Mouse (Mus musculus): ENCODE results near the gene Aes. TPM values are rescaled to one million over a fixed set of nuclear protein-coding genes. Genes with fewer than 3 reads are reported as not detected.

Gene Aes
- total RNA-seq, 2 experiments from 2014 or later = 637 to 727 TPM

DNA sequence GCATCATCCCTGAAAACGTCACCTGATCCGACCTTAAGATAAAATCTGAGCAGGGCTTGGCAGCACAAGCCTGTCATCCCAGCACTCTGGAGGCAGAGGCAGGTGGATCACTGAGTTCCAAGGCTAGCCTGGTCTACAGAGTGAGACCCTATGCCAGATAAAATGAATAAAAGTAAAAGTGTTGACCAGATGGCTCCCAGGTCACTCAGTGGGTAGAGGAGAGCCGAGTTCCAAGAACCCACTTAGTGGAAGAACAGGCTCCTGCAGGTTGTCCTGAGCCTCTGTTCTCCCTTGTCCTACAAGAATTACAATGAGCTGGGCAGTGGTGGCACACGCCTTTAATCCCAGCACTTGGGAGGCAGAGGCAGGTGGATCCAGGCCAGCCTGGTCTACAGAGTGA is 33.9 kb downstream of the Aes start:
- H3K27ac ChIP-seq = no peak overlapping the region
- no peak for TF ChIP-seq CTCF (IDR thresholded peaks at IDR 0.05)
- no peak overlapping the region for H3K4me3 ChIP-seq
- intact Hi-C loops (cut with DNase I) = no loop called here
- DNase-seq (ENCODE audit: extremely low spot score in 1 of 2, low spot score in 2 of 2) = no peak

DNA sequence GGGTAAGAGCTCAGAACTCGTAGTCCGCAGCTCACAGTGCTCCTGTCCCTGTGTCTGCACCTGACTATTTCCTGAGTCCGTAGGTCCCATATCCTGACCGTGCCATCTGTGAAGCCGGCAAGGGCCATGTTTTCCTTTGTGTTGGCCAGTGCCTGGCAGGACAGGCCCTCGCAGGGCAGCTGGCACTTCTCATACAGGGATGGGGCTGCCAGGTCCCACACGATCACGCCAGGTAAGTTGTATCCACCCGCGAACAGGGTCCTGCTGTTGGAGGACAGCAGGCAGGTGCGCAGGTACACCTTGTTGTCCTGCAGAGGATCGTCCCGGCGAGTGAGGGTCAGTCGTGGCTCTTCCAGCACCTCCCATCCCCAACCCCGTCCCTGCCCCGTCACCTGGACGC is 34.6 kb downstream of the Aes start:
- no peak for DNase-seq (ENCODE audit: extremely low spot score in 1 of 2, low spot score in 2 of 2)
- no peak overlapping the region for H3K27ac ChIP-seq
- no peak for TF ChIP-seq CTCF (IDR thresholded peaks at IDR 0.05)
- intact Hi-C loops (cut with DNase I) = no loop called here
- H3K4me3 ChIP-seq = no peak overlapping the region

DNA sequence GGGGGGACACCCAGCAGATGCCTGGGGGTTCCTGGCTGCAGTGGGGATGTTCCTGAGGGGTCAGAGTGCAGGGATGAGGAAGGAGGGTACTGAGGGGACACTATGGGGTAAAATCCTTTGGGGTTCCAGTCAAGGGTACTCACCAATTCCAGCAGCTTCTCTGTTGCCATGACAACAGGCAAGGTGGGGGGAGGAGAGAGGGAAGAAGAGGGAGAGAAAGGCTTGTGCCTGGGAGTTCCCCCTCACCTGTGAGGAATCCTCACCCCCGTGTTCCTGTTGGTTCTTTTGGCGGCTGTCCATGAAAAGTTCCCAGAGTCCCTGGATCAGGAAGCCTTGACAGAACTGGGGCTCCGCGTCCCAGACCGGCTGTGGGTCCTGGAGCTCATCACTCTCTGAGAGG is 36.3 kb downstream of the Aes start:
- Histone ChIP-seq H3K27ac (no peak overlapping the region; the same call in 1 of the 2 replicates), H3K4me3 (no peak overlapping the region)
- TF ChIP-seq CTCF (IDR thresholded peaks at IDR 0.05) = no peak
- intact Hi-C loops (cut with DNase I) = no loop called here
- no peak for DNase-seq (ENCODE audit: extremely low spot score in 1 of 2, low spot score in 2 of 2)

DNA sequence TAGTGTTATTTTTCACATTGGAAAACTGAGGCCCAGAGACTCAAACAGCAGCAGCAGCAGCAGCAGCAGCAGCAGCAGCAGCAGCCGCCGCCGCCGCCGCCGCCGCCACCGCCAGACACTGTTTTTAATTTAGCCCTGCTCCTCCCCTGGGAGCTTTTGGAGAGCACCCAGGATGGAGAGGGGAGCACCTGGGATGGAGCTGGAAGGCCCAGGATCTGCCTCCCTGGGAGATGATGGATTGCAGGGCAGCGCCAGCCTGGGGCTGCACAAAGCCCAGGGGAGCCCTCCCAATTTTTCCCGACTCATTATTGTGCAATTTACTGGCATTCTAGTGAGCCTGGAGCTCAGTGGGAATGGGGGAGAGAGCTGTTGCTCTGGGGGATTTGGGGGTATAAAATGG is 37.3 kb downstream of the Aes start:
- H3K4me3 ChIP-seq = peak overlapping the region; percentile 14
- no peak for TF ChIP-seq CTCF (IDR thresholded peaks at IDR 0.05)
- DNase-seq (ENCODE audit: extremely low spot score in 1 of 2, low spot score in 2 of 2) = no peak
- peak overlapping the region; percentile 74 for H3K27ac ChIP-seq
- intact Hi-C loops (cut with DNase I) = loop anchor here (2.0 kb wide), 1 partner anchor 22 kb away; the partner anchor contains the start of gene Tle2

DNA sequence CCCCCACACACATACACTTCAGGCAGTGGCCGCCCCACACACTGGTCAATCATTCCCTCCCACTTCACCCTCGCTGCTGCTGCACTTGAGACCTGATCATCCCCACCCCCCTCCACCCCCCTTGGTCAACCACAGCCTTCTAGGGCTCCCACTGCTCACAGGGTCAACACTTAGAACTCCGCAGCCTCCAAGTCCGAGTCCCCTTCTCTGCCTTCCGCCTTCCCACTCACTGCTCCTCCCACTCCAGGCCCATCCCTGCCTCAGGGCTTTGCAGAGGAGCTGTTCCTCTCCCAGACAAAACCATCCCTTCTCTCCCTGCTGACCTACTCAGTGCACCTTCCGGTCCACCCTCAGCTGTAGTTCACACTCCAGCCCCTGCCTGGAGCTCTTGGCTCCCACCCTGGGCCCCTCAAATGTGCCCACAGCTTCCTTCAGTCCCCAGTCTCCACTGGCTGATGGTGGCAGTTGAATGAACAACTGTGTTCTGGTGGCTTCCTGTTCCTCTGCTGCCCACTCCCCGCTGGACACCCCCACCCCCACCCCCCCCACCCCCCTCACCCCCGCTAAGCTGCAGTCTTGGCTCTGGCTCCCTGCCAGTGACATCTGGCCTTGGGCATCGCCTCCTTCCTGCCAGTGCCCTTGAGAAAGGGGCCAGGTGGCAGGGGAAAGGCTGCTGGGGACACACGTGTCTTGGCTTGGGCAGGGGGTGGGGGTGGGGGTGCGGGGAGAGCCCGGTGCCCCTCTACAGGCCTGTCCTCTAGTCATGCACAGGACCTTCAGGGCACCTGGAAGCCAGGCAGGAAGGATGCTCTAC is 38.1 kb downstream of the Aes start:
- Histone ChIP-seq H3K27ac (peak overlapping the region; percentile 74; the same call in 1 of the 2 replicates), H3K4me3 (peak overlapping the region; percentile 14)
- intact Hi-C loops (cut with DNase I) = loop anchor here (2.0 kb wide), 1 partner anchor 23 kb away; the partner anchor contains the start of gene Tle2
- peak in 1 of 2 experiments; percentile 50 for DNase-seq (ENCODE audit: extremely low spot score in 1 of 2, low spot score in 2 of 2)
- no peak for TF ChIP-seq CTCF (IDR thresholded peaks at IDR 0.05)

DNA sequence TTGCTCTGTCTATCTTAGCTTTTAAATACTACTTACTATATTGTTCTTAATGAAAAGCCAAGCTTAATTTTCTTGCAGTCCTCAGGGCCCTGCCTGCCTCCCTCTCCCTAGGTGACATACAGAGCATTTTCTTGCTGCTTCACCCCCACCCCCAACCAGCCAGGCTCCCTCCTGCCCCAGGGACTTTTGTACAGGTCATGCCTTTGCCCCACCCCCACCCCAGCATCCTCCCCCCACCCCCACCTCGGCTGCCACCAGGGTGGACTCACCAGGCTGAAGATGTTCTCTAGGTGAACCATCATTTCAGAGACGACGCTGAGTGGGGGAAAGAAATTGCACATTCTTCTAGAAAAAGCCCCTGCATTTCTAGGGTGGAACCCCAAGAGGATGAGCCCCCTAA is 39.1 kb downstream of the Aes start:
- intact Hi-C loops (cut with DNase I) = no loop called here
- DNase-seq (ENCODE audit: extremely low spot score in 1 of 2, low spot score in 2 of 2) = no peak
- H3K27ac ChIP-seq = no peak overlapping the region
- no peak overlapping the region for H3K4me3 ChIP-seq
- TF ChIP-seq CTCF (IDR thresholded peaks at IDR 0.05) = no peak

DNA sequence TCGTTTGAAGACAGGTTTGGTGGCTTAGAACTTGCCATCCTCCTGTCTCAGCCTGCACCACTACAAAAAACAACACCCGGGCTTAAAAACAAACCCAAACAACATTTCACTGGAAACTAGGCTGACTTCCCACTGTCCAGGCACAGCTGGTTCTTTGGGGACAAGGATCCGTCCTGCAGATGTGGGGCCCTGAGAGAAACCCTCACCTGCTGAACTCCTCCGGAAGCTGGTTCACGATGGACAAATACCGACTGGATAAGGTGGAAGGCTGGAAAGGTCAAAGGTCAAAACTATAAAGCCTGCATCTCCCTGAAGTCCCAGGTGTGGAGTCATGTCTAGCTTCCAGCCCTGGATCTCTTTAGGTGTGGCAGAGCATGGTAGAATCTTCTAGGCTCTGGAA is 39.6 kb downstream of the Aes start:
- TF ChIP-seq CTCF (IDR thresholded peaks at IDR 0.05) = no peak
- intact Hi-C loops (cut with DNase I) = no loop called here
- no peak overlapping the region for H3K4me3 ChIP-seq
- H3K27ac ChIP-seq = no peak overlapping the region
- no peak for DNase-seq (ENCODE audit: extremely low spot score in 1 of 2, low spot score in 2 of 2)

DNA sequence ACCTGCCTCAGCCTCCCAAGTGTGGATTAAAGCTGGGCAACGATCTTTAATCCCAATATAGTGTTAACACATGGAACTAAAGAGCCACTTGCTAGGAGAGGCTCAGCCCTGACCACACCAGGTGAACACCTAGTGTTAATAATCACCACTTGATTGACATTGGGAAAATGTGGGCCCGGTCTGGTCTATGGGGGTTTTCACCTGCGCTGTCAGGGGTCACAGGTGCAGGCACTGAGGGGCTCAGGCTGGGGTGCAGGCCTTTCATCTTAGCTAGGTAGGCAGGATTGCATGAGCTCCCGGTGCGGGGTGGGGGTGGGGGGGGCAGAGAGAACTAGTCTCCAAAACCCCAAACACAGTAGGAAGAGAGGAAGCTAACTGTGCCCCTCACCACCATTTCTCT is 40.3 kb downstream of the Aes start:
- intact Hi-C loops (cut with DNase I) = loop anchor here (1.0 kb wide), 1 partner anchor 28 kb away; no protein-coding TSS in a partner anchor
- no peak for TF ChIP-seq CTCF (IDR thresholded peaks at IDR 0.05)

DNA sequence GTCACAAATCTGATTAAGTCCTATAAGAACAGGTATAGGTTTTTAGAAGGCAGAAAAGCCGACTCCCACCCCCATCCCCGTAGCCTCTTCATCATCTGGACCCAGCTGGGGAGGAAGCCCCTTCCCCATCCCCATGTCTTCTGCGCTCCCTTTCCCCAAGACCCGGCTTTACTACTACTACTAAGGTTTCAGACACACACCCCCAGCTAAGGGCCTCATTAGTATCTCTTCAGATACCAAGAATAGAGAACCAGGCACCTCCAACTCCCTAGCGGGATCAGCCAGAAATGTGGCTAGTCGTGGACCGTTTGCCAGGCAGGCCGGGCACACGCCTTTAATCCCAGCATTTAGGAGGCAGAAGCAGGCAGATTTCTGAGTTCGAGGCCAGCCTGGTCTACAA is 40.8 kb downstream of the Aes start:
- no peak for TF ChIP-seq CTCF (IDR thresholded peaks at IDR 0.05)
- Histone ChIP-seq H3K27ac (no peak overlapping the region), H3K4me3 (no peak overlapping the region)
- DNase-seq (ENCODE audit: extremely low spot score in 1 of 2, low spot score in 2 of 2) = no peak
- intact Hi-C loops (cut with DNase I) = loop anchor here (1.0 kb wide), 1 partner anchor 29 kb away; no protein-coding TSS in a partner anchor

More for the DNA sequence above, 40.3 kb downstream of the Aes start:
- DNase-seq (ENCODE audit: extremely low spot score in 1 of 2, low spot score in 2 of 2) = no peak
- H3K27ac ChIP-seq = no peak overlapping the region
- H3K4me3 ChIP-seq = no peak overlapping the region

DNA sequence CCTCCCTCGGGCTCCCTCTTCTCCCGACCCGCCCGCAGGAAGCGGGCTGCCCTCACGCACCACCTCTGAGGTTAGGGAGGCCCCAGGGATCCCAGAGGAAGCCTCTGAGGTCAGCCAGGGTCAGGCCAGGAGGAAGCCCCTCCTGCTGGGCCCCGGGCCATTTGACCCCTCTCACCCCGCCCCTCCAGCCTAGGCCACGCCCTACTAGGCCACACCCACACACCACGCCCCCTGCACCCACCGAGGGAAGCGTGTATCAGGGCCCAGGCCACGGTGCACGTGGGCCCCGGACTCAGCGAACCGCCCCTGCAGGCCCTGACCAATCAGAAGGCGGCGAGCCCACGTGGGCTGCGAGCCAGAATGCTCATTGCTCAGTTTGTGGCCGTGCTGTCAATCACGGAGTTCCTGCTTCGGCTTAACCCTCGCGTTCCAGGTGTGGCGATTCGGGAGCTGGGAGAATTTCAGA is 41.5 kb downstream of the Aes start, which contains the start of gene Tle6:
Tle6 (minus strand) TSS at position 336 of the 466 bp plus-strand sequence.
- peak within 1 kb of the TSS; percentile 29 for H3K4me3 ChIP-seq
- intact Hi-C loops (cut with DNase I) = loop anchor here (1.0 kb wide), 1 partner anchor 29 kb away; no protein-coding TSS in a partner anchor
- H3K27ac ChIP-seq = no peak within 1 kb of the TSS
- no peak for TF ChIP-seq CTCF (IDR thresholded peaks at IDR 0.05)
- DNase-seq (ENCODE audit: extremely low spot score in 1 of 2, low spot score in 2 of 2) = peak; percentile 92

DNA sequence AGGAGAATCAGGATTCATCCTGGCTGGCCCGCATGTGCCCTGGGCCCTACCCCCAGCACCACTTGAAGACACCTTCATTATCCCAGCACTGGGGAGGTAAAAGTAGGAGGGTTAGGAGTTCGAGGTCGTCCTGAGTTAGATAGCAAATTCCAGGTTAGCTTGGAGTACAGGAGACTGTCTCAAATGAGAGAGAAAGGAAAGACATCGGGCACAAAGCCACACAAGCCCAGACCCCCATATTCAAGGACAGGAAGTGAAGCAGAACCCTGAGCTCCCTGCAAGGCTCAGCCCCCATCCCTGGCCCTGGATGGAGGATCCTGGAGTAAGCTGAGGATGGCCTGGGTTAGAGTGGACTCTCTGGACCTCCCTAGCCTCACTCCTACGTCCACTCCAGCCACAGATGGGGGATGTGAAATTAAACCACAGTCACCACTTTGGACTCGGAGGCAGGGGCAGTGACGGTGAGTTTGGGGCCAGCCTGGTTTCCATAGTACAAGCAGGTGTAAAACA is 42.2 kb downstream of the Aes start:
- no peak for TF ChIP-seq CTCF (IDR thresholded peaks at IDR 0.05)
- Histone ChIP-seq H3K27ac (no peak overlapping the region), H3K4me3 (no peak overlapping the region; the same call in 1 of the 2 replicates)
- no peak for DNase-seq (ENCODE audit: extremely low spot score in 1 of 2, low spot score in 2 of 2)
- intact Hi-C loops (cut with DNase I) = no loop called here

DNA sequence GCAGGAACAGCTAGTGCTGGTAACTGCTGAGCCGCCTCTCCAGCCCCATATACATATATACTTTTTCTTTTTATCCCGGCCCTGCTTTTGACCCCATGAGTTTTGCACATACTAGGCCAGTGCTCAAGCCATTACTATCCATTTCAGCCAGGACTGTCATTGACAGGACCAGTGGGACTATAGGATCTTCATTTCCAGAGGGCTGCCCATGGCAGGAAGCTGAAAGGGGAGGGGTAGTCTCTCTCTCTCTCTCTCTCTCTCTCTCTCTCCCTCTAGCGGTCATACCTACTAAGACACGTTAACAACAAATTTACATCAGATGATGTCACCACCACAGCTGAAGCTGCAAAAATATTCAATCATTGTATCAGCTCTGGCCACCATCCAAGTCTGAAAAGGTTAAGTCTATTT is 43.5 kb downstream of the Aes start:
- no peak overlapping the region for H3K4me3 ChIP-seq
- peak; percentile 64 for TF ChIP-seq CTCF (IDR thresholded peaks at IDR 0.05)
- intact Hi-C loops (cut with DNase I) = no loop called here
- no peak for DNase-seq (ENCODE audit: extremely low spot score in 1 of 2, low spot score in 2 of 2)
- no peak overlapping the region; the same call in 1 of the 2 replicates for H3K27ac ChIP-seq

All from left cerebral cortex, adult 2 months (tissue).